Mouse (Mus musculus): Measurements from ENCODE around the gene Efcab12. TPM values are rescaled to one million over a fixed set of nuclear protein-coding genes. Genes with fewer than 3 reads are reported as not detected.

The Efcab12 gene
- polyA plus RNA-seq, 1 experiment from 2014 or later = 0.53 TPM

DNA sequence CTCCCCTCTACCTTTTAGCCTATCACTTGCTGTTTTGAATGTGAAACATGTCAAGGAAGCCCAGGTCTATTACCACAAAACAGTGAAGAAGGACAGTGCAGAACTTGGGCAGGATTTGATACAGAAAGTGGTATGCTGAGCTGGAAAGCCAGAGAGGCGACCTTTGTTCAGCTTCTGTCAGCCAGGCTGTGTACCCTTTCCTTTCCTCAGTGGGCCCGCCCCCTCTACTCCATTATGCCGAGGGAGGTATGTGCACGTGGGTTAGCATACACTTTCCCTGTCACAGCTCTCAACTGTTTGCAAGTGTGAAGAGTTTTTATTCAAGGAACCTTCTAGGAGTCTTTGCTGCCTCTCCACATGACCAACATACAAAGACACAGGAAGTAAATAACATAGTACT lies 21.0 kb upstream of the Efcab12 start:
- WGBS = 57% methylated on average over 4 of the region's 4 CpGs
- Histone ChIP-seq H3K27ac (0 out of 2 replicates have a peak overlapping the region, but pooled peaks have one; percentile 5), H3K9ac (no peak overlapping the region), H3K4me2 (no peak overlapping the region), H3K36me3 (no peaks in the 10 kb centered on the region), H3K4me1 (replicated peaks) (peaks cover 39% of the 10 kb centered on the region), H3K9me3 (replicated peaks) (no peaks in the 10 kb centered on the region), H3K27me3 (no peaks in the 10 kb centered on the region), H3K4me3 (no peak overlapping the region)
- ATAC-seq (replicated peaks; ENCODE audit: insufficient number of reproducible peaks, insufficient read depth, low FRiP score, low read depth) = no peak

DNA sequence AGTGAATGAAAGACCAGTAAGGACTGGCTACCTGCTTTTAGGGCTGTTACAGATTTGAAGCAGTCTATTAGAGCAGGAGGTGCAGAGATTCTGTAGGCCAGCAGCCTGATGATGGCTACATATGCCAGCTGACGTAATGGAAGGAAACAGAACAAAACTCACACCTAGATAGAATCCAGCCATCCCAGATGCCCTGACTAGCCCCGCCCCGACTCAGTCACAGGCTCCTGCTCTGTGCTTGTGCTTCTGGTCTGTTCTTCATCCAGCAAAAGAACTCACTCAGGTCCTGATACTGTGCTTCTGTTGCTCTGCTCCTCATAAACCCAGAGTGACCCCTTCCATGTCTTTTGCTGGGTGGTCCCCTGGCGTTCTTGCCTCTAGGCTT lies 18.1 kb upstream of the Efcab12 start:
- Histone ChIP-seq H3K36me3 (no peaks in the 10 kb centered on the region), H3K27ac (peak overlapping the region; percentile 61), H3K4me2 (no peak overlapping the region), H3K9ac (no peak overlapping the region), H3K4me3 (no peak overlapping the region), H3K27me3 (no peaks in the 10 kb centered on the region), H3K9me3 (replicated peaks) (no peaks in the 10 kb centered on the region), H3K4me1 (replicated peaks) (peaks cover 34% of the 10 kb centered on the region)
- WGBS = 54% methylated on average over 4 of the region's 4 CpGs
- no peak for ATAC-seq (replicated peaks; ENCODE audit: insufficient number of reproducible peaks, insufficient read depth, low FRiP score, low read depth)

DNA sequence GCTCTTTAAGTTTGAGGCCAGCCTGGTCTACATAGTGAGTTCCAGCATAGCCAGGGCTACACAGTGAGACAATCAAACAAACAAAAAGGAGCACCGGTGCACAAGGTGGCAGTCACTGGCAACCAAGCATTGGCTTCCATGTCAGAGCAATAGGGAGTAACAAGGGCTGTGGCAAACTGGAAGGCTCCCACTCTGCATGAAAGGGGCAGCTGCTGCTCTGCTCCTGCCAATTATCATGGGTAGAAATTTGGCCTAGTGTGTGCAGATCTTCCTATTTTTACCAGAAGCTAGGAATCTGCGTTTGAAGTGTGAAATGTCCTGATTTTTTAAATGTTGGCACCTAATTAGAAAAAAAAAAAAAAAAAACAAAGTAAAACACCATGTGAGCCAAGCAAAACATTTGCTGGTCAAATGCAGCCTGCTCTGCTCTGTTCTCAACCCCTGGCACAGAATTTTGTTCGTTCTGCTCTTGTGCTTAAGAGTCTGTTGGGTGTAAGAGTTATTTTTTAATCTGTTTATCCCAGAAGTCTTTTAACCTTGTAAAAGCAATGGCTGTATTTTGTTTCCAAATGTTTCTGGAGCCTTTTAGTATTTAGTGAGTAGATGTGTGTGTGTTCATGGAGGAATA lies 17.6 kb upstream of the Efcab12 start:
- WGBS = 67% methylated on average over 3 of the region's 3 CpGs
- H3K36me3 ChIP-seq = no peaks in the 10 kb centered on the region
- no peak overlapping the region for H3K9ac ChIP-seq
- peak overlapping the region; percentile 61 for H3K27ac ChIP-seq
- H3K4me1 ChIP-seq (replicated peaks) = peaks cover 34% of the 10 kb centered on the region
- no peaks in the 10 kb centered on the region for H3K9me3 ChIP-seq (replicated peaks)
- no peak for ATAC-seq (replicated peaks; ENCODE audit: insufficient number of reproducible peaks, insufficient read depth, low FRiP score, low read depth)
- H3K4me2 ChIP-seq = no peak overlapping the region
- H3K4me3 ChIP-seq = no peak overlapping the region
- no peaks in the 10 kb centered on the region for H3K27me3 ChIP-seq

DNA sequence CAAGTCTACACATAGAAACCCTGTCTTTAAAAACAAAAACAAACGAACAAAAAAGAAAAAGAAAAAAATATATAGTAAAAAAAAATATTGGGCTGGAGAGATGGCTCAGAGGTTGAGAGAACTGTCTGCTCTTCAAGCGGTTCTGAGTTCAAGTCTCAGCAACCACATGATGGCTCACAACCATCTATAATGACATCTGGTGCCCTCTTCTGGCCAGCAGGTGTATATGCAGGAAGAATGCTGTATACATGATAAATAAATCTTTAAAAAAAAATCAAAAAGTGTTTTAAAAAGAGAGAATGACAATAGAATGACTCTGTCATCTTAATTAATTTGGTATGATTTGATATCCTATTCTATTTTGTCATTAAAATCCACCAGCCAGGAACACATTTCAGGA lies 16.2 kb upstream of the Efcab12 start:
- no peaks in the 10 kb centered on the region for H3K36me3 ChIP-seq
- H3K9me3 ChIP-seq (replicated peaks) = no peaks in the 10 kb centered on the region
- 63% methylated on average over 2 of the region's 2 CpGs for WGBS
- H3K4me3 ChIP-seq = no peak overlapping the region
- no peak overlapping the region for H3K9ac ChIP-seq
- H3K27me3 ChIP-seq = no peaks in the 10 kb centered on the region
- H3K4me1 ChIP-seq (replicated peaks) = peaks cover 31% of the 10 kb centered on the region
- no peak overlapping the region for H3K4me2 ChIP-seq
- no peak for ATAC-seq (replicated peaks; ENCODE audit: insufficient number of reproducible peaks, insufficient read depth, low FRiP score, low read depth)
- no peak overlapping the region for H3K27ac ChIP-seq

DNA sequence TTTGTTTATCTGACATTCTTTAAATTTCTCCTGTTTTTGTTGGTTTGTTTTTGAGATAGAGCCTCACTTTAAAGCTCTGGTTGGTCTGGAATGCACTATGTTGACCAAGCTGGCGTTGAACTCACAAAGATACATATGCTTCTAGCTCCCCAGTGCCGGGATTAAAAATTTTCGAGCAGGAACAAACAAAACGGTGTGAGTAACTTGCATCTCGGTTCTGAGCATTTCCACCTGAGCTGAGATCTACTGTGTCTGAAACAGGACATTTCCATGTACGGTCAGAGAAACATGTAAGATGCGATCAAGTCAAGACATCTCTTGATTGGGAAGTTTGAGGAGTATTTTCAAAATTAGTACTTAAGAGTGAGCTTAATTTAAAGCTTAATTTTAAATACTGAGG lies 15.8 kb upstream of the Efcab12 start:
- Histone ChIP-seq H3K4me3 (peak overlapping the region; percentile 58), H3K9ac (peak overlapping the region; percentile 47), H3K9me3 (replicated peaks) (no peaks in the 10 kb centered on the region), H3K27ac (peak overlapping the region; percentile 83), H3K36me3 (no peaks in the 10 kb centered on the region), H3K4me2 (peak overlapping the region; percentile 64), H3K27me3 (no peaks in the 10 kb centered on the region), H3K4me1 (replicated peaks) (peaks cover 31% of the 10 kb centered on the region)
- WGBS = 42% methylated on average over 7 of the region's 7 CpGs
- ATAC-seq (replicated peaks; ENCODE audit: insufficient number of reproducible peaks, insufficient read depth, low FRiP score, low read depth) = no peak

DNA sequence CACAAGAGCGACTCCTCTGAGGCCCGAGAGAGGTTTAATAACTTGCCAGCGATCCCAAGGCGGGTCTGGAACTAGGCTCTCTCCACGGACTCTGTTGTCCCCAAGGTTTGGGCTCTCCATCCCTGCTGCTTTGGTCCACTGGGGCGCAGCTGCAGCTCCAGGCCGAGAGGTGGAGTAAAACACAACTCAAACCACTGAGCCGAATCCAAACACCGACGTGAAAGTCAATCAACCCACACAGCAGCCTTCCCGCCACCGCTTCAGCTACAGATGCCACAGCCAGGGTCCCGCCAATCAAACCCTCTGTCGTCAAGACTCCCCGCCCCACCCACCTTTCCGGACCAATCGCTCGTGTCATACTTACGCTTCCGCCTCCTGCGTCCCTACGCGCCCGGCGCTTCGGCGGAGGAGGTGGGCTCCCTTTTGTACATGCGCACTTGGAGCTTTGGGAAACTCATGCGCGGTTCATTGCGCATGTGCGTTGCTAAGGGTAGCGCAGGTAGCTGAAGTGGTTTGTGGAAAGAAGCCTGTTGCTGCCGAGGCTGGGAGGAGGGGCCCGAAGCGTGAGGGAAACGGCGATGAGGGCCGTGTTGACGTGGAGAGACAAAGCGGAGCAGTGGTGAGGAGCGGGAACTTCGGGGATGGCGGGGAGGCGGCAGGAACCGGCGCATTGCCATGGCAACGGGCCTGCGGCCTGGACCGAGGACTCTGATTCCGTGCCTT lies 15.0 kb upstream of the Efcab12 start, which contains the start of the genes Mbd4 and Ift122:
Gene Mbd4 (minus strand): TSS at position 281 of the 723 bp plus-strand sequence.
Gene Ift122 (plus strand): TSS at position 380 of the 723 bp plus-strand sequence.
- ATAC-seq (replicated peaks; ENCODE audit: insufficient number of reproducible peaks, insufficient read depth, low FRiP score, low read depth) = peak; percentile 95
- Histone ChIP-seq H3K36me3 (peaks cover 4% of the 10 kb centered on the region; the same call in 1 of the 2 replicates), H3K27me3 (no peaks in the 10 kb centered on the region), H3K4me1 (replicated peaks) (peaks cover 36% of the 10 kb centered on the region), H3K4me3 (peak within 1 kb of the TSS; percentile 58), H3K4me2 (peak within 1 kb of the TSS; percentile 81), H3K9me3 (replicated peaks) (no peaks in the 10 kb centered on the region), H3K9ac (peak within 1 kb of the TSS; percentile 53), H3K27ac (peak within 1 kb of the TSS; percentile 83)
- under 1% methylated on average over 51 of the region's 51 CpGs for WGBS

DNA sequence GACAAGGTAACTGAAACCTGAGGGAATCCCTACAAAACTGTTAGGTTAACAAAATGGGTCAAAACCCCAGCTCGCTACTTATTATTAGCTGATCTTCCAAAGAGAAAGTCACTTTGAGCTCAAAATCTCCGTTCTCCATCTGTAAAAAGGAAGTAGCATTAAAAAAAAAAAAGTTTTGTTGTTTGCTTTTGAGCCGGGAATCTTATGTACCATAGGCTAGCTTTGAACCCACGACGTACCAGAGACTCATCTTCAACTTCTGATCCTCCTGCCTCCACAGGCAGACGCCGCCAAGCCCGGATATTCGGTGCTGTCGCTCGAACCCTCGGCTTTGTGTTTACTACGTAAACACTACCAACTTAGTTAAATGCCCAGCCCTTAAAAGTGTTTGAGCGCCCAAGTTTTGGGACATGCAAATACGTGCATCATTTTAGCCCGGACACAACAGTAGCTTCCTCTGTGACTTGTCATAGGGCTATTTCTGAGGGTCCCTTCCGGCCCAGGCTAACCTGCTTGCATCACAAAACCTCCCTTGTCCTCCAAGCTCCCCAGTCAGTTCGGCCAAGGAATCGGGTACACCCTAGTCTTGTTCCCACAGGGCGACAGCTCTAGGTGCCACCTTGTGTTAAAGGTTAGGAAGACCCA lies 14.4 kb upstream of the Efcab12 start:
- peaks cover 37% of the 10 kb centered on the region for H3K4me1 ChIP-seq (replicated peaks)
- H3K27ac ChIP-seq = peak overlapping the region; percentile 82
- no peaks in the 10 kb centered on the region for H3K27me3 ChIP-seq
- peak overlapping the region; percentile 53 for H3K9ac ChIP-seq
- ATAC-seq (replicated peaks; ENCODE audit: insufficient number of reproducible peaks, insufficient read depth, low FRiP score, low read depth) = no peak
- no peaks in the 10 kb centered on the region for H3K9me3 ChIP-seq (replicated peaks)
- peak overlapping the region; percentile 81 for H3K4me2 ChIP-seq
- H3K4me3 ChIP-seq = peak overlapping the region; percentile 58
- H3K36me3 ChIP-seq = peaks cover 4% of the 10 kb centered on the region; the same call in 1 of the 2 replicates
- 5% methylated on average over 20 of the region's 20 CpGs for WGBS

DNA sequence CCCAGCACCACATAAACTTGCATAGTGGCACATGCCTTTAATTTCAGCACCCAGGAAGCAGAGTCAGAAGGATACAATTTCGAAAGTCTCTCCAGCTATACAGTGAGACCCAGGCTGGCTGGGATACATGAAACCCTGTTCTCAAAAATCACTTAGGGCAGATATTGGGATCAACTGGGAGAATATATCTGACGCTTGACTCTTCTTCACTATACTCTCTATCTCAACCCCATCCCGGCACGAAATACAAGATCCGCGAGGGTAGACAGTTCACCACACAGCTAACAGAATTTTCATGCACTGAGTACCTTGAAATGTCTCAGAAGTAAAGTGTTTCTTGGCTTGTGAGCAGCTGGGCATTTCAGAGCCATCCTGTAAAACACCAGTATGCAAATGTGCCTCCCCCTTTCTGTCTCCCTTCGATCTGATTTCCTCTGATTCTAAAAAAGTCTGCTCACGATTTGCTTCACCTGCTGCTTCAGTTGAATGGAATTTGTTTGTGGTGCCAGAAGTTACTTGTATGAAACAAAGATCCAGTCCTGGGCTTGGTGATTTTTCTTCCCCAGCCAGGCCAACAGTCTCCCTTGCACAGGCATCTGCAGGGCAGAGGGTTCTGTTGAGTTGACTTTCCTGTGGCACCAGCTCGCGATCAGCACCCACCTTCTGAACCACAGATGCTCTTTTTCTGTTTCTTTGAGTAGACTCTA lies 10.5 kb upstream of the Efcab12 start:
- Histone ChIP-seq H3K9ac (no peak overlapping the region), H3K36me3 (peaks cover 13% of the 10 kb centered on the region; the same call in 1 of the 2 replicates), H3K9me3 (replicated peaks) (no peaks in the 10 kb centered on the region), H3K27me3 (no peaks in the 10 kb centered on the region), H3K4me2 (no peak overlapping the region), H3K4me1 (replicated peaks) (peaks cover 24% of the 10 kb centered on the region), H3K27ac (no peak overlapping the region), H3K4me3 (no peak overlapping the region)
- 90% methylated on average over 10 of the region's 10 CpGs for WGBS
- ATAC-seq (replicated peaks; ENCODE audit: insufficient number of reproducible peaks, insufficient read depth, low FRiP score, low read depth) = no peak

DNA sequence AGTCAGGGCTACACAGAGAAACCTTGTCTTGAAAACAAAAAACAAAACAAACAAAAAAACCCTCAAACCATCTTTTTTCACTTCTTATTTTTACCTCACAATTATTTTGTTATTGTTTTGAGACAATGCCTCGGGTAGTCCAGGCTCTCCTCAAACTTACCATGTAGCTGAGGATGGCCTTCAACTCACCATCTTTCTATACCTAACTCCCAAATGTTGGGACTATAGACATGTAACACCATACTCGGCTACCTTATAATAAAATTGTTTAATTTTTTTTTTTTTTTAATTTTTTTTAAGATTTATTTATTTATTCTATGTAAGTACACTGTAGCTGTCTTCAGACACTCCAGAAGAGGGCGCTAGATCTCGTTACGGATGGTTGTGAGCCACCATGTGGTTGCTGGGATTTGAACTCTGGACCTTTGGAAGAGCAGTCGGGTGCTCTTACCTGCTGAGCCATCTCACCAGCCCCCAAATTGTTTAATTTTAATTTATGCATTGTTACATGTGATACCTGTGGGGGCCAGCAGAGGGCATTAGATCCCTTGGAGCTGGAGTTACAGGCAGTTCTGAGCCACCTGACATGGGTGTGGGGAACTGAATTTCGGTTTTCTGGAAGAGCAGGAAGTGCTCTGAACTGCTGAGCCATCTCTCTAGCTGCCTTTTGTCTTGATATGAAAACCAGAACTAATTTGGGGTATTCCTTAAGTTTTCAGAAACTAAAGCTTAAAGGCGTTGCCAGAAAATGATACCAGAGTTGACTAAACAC lies 8.6 kb upstream of the Efcab12 start:
- Histone ChIP-seq H3K4me3 (no peak overlapping the region), H3K9ac (no peak overlapping the region), H3K27me3 (no peaks in the 10 kb centered on the region), H3K4me2 (no peak overlapping the region), H3K9me3 (replicated peaks) (no peaks in the 10 kb centered on the region), H3K27ac (peak overlapping the region; percentile 7; the same call in 1 of the 2 replicates), H3K4me1 (replicated peaks) (peaks cover 12% of the 10 kb centered on the region), H3K36me3 (peaks cover 32% of the 10 kb centered on the region)
- ATAC-seq (replicated peaks; ENCODE audit: insufficient number of reproducible peaks, insufficient read depth, low FRiP score, low read depth) = no peak
- WGBS = 36% methylated on average over 8 of the region's 8 CpGs

DNA sequence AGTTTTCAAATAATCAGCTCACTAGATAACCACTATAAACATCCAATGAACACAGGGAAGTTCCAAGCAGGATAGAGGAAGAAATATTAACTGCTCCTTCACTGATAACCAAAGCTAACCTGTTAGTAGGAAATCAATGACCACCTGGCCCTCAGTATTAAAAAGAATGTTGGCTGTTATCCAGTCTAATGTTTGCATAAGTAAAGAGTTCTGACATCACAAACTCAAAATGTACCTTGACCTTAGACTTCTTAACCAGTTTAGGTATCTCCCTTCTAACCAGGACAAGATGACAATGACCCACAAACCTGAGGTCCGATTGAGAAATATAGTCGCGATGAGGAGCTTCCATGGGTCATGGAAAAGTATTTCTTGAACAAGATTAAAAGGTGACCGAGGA lies 6.8 kb upstream of the Efcab12 start:
- 91% methylated on average over 4 of the region's 4 CpGs for WGBS
- ATAC-seq (replicated peaks; ENCODE audit: insufficient number of reproducible peaks, insufficient read depth, low FRiP score, low read depth) = no peak
- no peaks in the 10 kb centered on the region for H3K9me3 ChIP-seq (replicated peaks)
- H3K4me1 ChIP-seq (replicated peaks) = peaks cover 12% of the 10 kb centered on the region
- H3K27me3 ChIP-seq = no peaks in the 10 kb centered on the region
- H3K36me3 ChIP-seq = peaks cover 35% of the 10 kb centered on the region
- no peak overlapping the region for H3K4me3 ChIP-seq
- H3K4me2 ChIP-seq = no peak overlapping the region
- H3K27ac ChIP-seq = no peak overlapping the region
- no peak overlapping the region for H3K9ac ChIP-seq
